Mouse (Mus musculus): ENCODE data around the gene Dock9. TPM values are rescaled to one million over a fixed set of nuclear protein-coding genes. Genes with fewer than 3 reads are reported as not detected.
"Not testable (repeated sequence)": the region's sequence is repeated elsewhere in the genome, so short reads cannot be mapped to it uniquely, and the experiment has no call there.

Dock9 gene
- polyA plus RNA-seq, 1 experiment from 2014 or later, result 11.2 TPM

GRCm38 (mm10) chr14:121719638-121720601 lies 77.7 kb downstream of the Dock9 start:
- H3K9ac ChIP-seq (replicated peaks; ENCODE audit: low read length), result no peak overlapping the region
- H3K9me3 ChIP-seq (ENCODE audit: control insufficient read depth, low read length), result no peaks in the 10 kb centered on the region
- H3K27me3 ChIP-seq (ENCODE audit: control insufficient read depth, insufficient read depth, low read length), result no peaks in the 10 kb centered on the region
- no peak overlapping the region for H3K4me2 ChIP-seq (ENCODE audit: low read length)
- WGBS, result 86% methylated on average over 9 of the region's 9 CpGs
- ATAC-seq (ENCODE audit: low FRiP score, low TSS enrichment) (no peak), DNase-seq (no peak)
- H3K4me1 ChIP-seq (ENCODE audit: control insufficient read depth, insufficient read depth, low read length), result peaks cover 6% of the 10 kb centered on the region; the same call in 1 of the 2 replicates
- H3K4me3 ChIP-seq (replicated peaks; ENCODE audit: low read depth, low read length), result no peak overlapping the region
- no peak overlapping the region for H3K27ac ChIP-seq (replicated peaks; ENCODE audit: low read depth, low read length)
- H3K36me3 ChIP-seq (ENCODE audit: control insufficient read depth, insufficient read depth, low read length), result no peaks in the 10 kb centered on the region

- DNase-seq; H3K27me3 ChIP-seq (ENCODE audit: control insufficient read depth, insufficient read depth, low read length); H3K27ac ChIP-seq (replicated peaks; ENCODE audit: low read depth, low read length); H3K9me3 ChIP-seq (ENCODE audit: control insufficient read depth, low read length); H3K9ac ChIP-seq (replicated peaks; ENCODE audit: low read length); H3K4me3 ChIP-seq (replicated peaks; ENCODE audit: low read depth, low read length); H3K4me2 ChIP-seq (ENCODE audit: low read length); H3K36me3 ChIP-seq (ENCODE audit: control insufficient read depth, insufficient read depth, low read length); ATAC-seq (ENCODE audit: low FRiP score, low TSS enrichment): not testable (repeated sequence)
- peaks cover 13% of the 10 kb centered on the region for H3K4me1 ChIP-seq (ENCODE audit: control insufficient read depth, insufficient read depth, low read length)
- 93% methylated on average over 3 of the region's 3 CpGs for WGBS
Observed at GRCm38 (mm10) chr14:121714799-121715198, 82.8 kb downstream of the Dock9 start.

- Histone ChIP-seq H3K9ac (replicated peaks; ENCODE audit: low read length) (no peak overlapping the region), H3K36me3 (ENCODE audit: control insufficient read depth, insufficient read depth, low read length) (no peaks in the 10 kb centered on the region), H3K4me2 (ENCODE audit: low read length) (no peak overlapping the region), H3K4me3 (replicated peaks; ENCODE audit: low read depth, low read length) (no peak overlapping the region), H3K27me3 (ENCODE audit: control insufficient read depth, insufficient read depth, low read length) (no peaks in the 10 kb centered on the region), H3K4me1 (ENCODE audit: control insufficient read depth, insufficient read depth, low read length) (peaks cover 13% of the 10 kb centered on the region), H3K27ac (replicated peaks; ENCODE audit: low read depth, low read length) (no peak overlapping the region), H3K9me3 (ENCODE audit: control insufficient read depth, low read length) (no peaks in the 10 kb centered on the region)
- DNase-seq (no peak), ATAC-seq (ENCODE audit: low FRiP score, low TSS enrichment) (no peak; the same call in 1 of the 2 replicates)
- WGBS, result 52% methylated on average over 2 of the region's 2 CpGs
Observed at GRCm38 (mm10) chr14:121714268-121714667, 83.4 kb downstream of the Dock9 start.

DNA sequence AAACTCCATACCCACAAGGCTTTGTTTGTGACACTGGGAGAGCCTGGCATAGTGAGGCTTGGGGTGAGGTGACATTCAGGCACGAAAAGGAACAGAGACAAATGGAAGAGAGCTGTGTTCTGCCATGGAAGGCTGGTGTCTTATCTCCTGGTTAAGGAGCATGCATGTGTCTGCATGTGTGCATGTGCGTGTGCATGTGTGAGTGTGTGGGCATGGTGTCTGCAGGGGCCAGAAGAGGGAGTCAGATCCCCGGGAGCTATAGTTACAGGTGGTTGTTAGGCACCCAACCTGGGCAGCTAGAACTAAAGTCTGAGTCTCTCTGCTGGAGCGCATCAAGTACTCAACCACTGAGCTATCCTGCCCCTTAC lies 83.8 kb downstream of the Dock9 start:
- ATAC-seq (ENCODE audit: low FRiP score, low TSS enrichment) (no peak), DNase-seq (no peak)
- 0 out of 2 replicates have a peak overlapping the region, but pooled peaks have one; percentile 45 for H3K27ac ChIP-seq (replicated peaks; ENCODE audit: low read depth, low read length)
- WGBS, result 34% methylated on average over 4 of the region's 4 CpGs
- no peak overlapping the region for H3K9ac ChIP-seq (replicated peaks; ENCODE audit: low read length)
- H3K36me3 ChIP-seq (ENCODE audit: control insufficient read depth, insufficient read depth, low read length), result no peaks in the 10 kb centered on the region
- H3K4me2 ChIP-seq (ENCODE audit: low read length), result no peak overlapping the region
- H3K4me1 ChIP-seq (ENCODE audit: control insufficient read depth, insufficient read depth, low read length), result peaks cover 13% of the 10 kb centered on the region
- no peak overlapping the region for H3K4me3 ChIP-seq (replicated peaks; ENCODE audit: low read depth, low read length)
- H3K9me3 ChIP-seq (ENCODE audit: control insufficient read depth, low read length), result no peaks in the 10 kb centered on the region
- no peaks in the 10 kb centered on the region for H3K27me3 ChIP-seq (ENCODE audit: control insufficient read depth, insufficient read depth, low read length)

GRCm38 (mm10) chr14:121713166-121713829 lies 84.3 kb downstream of the Dock9 start:
- 0 out of 2 replicates have a peak overlapping the region, but pooled peaks have one; percentile 45 for H3K27ac ChIP-seq (replicated peaks; ENCODE audit: low read depth, low read length)
- WGBS, result 3% methylated on average over 7 of the region's 7 CpGs

DNA sequence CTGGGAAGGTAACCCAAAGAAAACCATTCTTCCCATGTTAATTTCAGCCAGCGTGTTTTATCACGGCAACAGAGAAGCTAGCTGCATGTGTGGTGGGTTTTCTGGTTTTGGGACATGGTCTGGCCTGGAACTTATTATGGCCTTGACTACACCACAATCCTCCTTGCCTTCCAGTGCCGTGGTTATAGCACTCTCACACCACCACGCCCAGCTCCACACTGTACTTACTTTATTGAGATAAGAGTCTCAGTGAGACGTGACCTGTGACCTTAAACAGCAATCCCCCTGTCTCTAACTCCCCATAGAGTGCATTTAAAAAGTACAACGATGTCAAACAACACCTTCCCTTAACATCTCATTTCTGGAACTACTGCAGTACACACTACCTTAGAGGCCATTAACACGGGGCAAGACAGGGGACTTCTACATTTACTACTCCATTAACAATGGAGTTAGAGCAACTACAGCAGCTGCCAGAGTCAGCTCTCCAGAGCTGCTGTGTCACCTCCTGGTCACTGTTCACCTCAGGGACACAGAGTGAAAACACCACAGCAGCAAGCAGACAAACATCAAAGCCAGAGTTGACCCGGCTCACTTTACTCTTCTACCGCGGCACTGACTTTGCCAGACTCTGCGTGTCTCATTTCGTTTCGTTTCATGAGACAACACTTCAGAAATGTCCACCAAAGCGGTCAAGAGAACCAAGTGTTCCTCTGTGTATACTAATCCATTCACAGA lies 86.4 kb downstream of the Dock9 start:
- H3K4me1 ChIP-seq (ENCODE audit: control insufficient read depth, insufficient read depth, low read length), result peaks cover 22% of the 10 kb centered on the region
- H3K9me3 ChIP-seq (ENCODE audit: control insufficient read depth, low read length), result no peaks in the 10 kb centered on the region
- no peak overlapping the region for H3K27ac ChIP-seq (replicated peaks; ENCODE audit: low read depth, low read length)
- H3K36me3 ChIP-seq (ENCODE audit: control insufficient read depth, insufficient read depth, low read length), result no peaks in the 10 kb centered on the region
- no peak overlapping the region for H3K4me3 ChIP-seq (replicated peaks; ENCODE audit: low read depth, low read length)
- H3K4me2 ChIP-seq (ENCODE audit: low read length), result no peak overlapping the region
- DNase-seq (no peak), ATAC-seq (ENCODE audit: low FRiP score, low TSS enrichment) (no peak)
- H3K9ac ChIP-seq (replicated peaks; ENCODE audit: low read length), result no peak overlapping the region
- 70% methylated on average over 14 of the region's 14 CpGs for whole genome bisulfite sequencing
- no peaks in the 10 kb centered on the region for H3K27me3 ChIP-seq (ENCODE audit: control insufficient read depth, insufficient read depth, low read length)

More at GRCm38 (mm10) chr14:121713166-121713829, 84.3 kb downstream of the Dock9 start:
- no peaks in the 10 kb centered on the region for H3K27me3 ChIP-seq (ENCODE audit: control insufficient read depth, insufficient read depth, low read length)
- no peaks in the 10 kb centered on the region for H3K9me3 ChIP-seq (ENCODE audit: control insufficient read depth, low read length)
- peaks cover 14% of the 10 kb centered on the region for H3K4me1 ChIP-seq (ENCODE audit: control insufficient read depth, insufficient read depth, low read length)
- peak; percentile 76 for DNase-seq
- no peak overlapping the region for H3K4me3 ChIP-seq (replicated peaks; ENCODE audit: low read depth, low read length)
- no peak overlapping the region for H3K9ac ChIP-seq (replicated peaks; ENCODE audit: low read length)
- H3K36me3 ChIP-seq (ENCODE audit: control insufficient read depth, insufficient read depth, low read length), result no peaks in the 10 kb centered on the region
- ATAC-seq (ENCODE audit: low FRiP score, low TSS enrichment), result peak; percentile 85
- no peak overlapping the region for H3K4me2 ChIP-seq (ENCODE audit: low read length)

DNA sequence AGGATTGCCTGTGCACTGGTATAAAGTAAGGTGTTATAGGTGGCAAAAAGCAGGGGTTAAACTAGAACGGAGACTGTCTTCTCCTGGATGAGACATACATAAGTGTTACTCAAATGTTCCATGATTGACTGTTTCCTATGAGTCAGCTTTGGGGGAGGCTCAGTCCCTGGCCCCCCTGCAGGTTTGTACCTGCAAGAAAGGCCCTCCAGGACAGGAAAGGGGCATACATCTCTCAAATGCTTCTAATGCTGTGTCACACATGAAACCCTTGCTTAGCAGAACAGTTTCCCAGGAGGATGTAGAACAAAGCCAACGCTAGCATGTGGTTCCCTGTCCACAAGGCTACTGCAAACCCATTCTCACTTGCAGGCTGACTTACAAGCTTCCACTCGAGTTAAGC lies 87.5 kb downstream of the Dock9 start:
- no peak for ATAC-seq (ENCODE audit: low FRiP score, low TSS enrichment)

GRCm38 (mm10) chr14:121708244-121708643 lies 89.4 kb downstream of the Dock9 start:
- Histone ChIP-seq H3K9me3 (ENCODE audit: control insufficient read depth, low read length) (no peaks in the 10 kb centered on the region), H3K27ac (replicated peaks; ENCODE audit: low read depth, low read length) (0 out of 2 replicates have a peak overlapping the region, but pooled peaks have one; percentile 8), H3K4me1 (ENCODE audit: control insufficient read depth, insufficient read depth, low read length) (peaks cover 13% of the 10 kb centered on the region), H3K4me2 (ENCODE audit: low read length) (no peak overlapping the region), H3K4me3 (replicated peaks; ENCODE audit: low read depth, low read length) (no peak overlapping the region), H3K27me3 (ENCODE audit: control insufficient read depth, insufficient read depth, low read length) (no peaks in the 10 kb centered on the region), H3K9ac (replicated peaks; ENCODE audit: low read length) (no peak overlapping the region), H3K36me3 (ENCODE audit: control insufficient read depth, insufficient read depth, low read length) (no peaks in the 10 kb centered on the region)
- DNase-seq (peak; percentile 47), ATAC-seq (ENCODE audit: low FRiP score, low TSS enrichment) (no peak)
- 7% methylated on average over 2 of the region's 2 CpGs for WGBS

More for the DNA sequence above, 87.5 kb downstream of the Dock9 start:
- peaks cover 22% of the 10 kb centered on the region for H3K4me1 ChIP-seq (ENCODE audit: control insufficient read depth, insufficient read depth, low read length)
- DNase-seq, result no peak
- H3K4me2 ChIP-seq (ENCODE audit: low read length), result no peak overlapping the region
- no peak overlapping the region for H3K27ac ChIP-seq (replicated peaks; ENCODE audit: low read depth, low read length)
- no peaks in the 10 kb centered on the region for H3K9me3 ChIP-seq (ENCODE audit: control insufficient read depth, low read length)
- H3K9ac ChIP-seq (replicated peaks; ENCODE audit: low read length), result no peak overlapping the region
- no peak overlapping the region for H3K4me3 ChIP-seq (replicated peaks; ENCODE audit: low read depth, low read length)
- no peaks in the 10 kb centered on the region for H3K36me3 ChIP-seq (ENCODE audit: control insufficient read depth, insufficient read depth, low read length)
- WGBS, result 63% methylated on average over 3 of the region's 3 CpGs
- H3K27me3 ChIP-seq (ENCODE audit: control insufficient read depth, insufficient read depth, low read length), result no peaks in the 10 kb centered on the region

All from midbrain, embryonic 14.5 days (tissue).